Mouse (Mus musculus) neural tube, embryonic 15.5 days (tissue): ENCODE data around the gene Gal3st2c. TPM values are rescaled to one million over a fixed set of nuclear protein-coding genes. Genes with fewer than 3 reads are reported as not detected.
A peak's percentile ranks its signal among the peaks of the same experiment; 100 is the strongest.
"Not testable (repeated sequence)": the region's sequence is repeated elsewhere in the genome, so short reads cannot be mapped to it uniquely, and the experiment has no call there.

ENCODE experiments used
- ATAC-seq: fragments of 200-750 bp; cut with Nextera tagmentation; 2 replicates; pipeline ENCODE4 v1.8.0; 2017; ENCODE audit warnings: mild to moderate bottlenecking, moderate TSS enrichment, moderate library complexity; ENCODE audit not compliant: low FRiP score
- H3K27ac ChIP-seq: fragments of 300-500 bp; sonication (generic); replicated peaks from 2 replicates; pipeline ENCODE4 v1.5.1; 2015; ENCODE audit warnings: mild to moderate bottlenecking, inconsistent platforms
- H3K27me3 ChIP-seq: fragments of 300-500 bp; sonication (generic); replicated peaks from 2 replicates; pipeline ENCODE4 v1.6.1; 2015; ENCODE audit warnings: inconsistent platforms
- H3K36me3 ChIP-seq: fragments of 300-500 bp; sonication (generic); 2 replicates; pipeline ENCODE4 v1.6.1; 2015; ENCODE audit warnings: inconsistent platforms
- H3K4me1 ChIP-seq: fragments of 300-500 bp; sonication (generic); 2 replicates; pipeline ENCODE4 v1.6.1; 2015; ENCODE audit warnings: inconsistent platforms
- H3K4me2 ChIP-seq: fragments of 300-500 bp; sonication (generic); 2 replicates; pipeline ENCODE4 v1.6.1; 2015; ENCODE audit warnings: inconsistent platforms, mild to moderate bottlenecking, moderate library complexity
- H3K4me3 ChIP-seq: fragments of 300-500 bp; sonication (generic); replicated peaks from 2 replicates; pipeline ENCODE4 v1.5.1; 2015; ENCODE audit warnings: mild to moderate bottlenecking, inconsistent platforms
- H3K9ac ChIP-seq: fragments of 300-500 bp; sonication (generic); replicated peaks from 2 replicates; pipeline ENCODE4 v1.6.1; 2015; ENCODE audit warnings: mild to moderate bottlenecking, inconsistent platforms
- H3K9me3 ChIP-seq: fragments of 300-500 bp; sonication (generic); replicated peaks from 2 replicates; pipeline ENCODE4 v1.6.1; 2016; ENCODE audit warnings: inconsistent platforms
- WGBS: fragments of 180-500 bp; shearing (Covaris S2); methylation state at CpG from one replicate; pipeline ENCODE4 v1.1.7; 2015; ENCODE audit warnings: mixed read lengths; 5-methylcytosine and 5-hydroxymethylcytosine counted together
- polyA plus RNA-seq: library from polyadenylated mRNA; unstranded; fragments of >200 nt; fragmentation: Nextera tagmentation; extraction: Ambion mirVana; gene quantifications from 2 replicates; pipeline ENCODE4 v1.2.1, GENCODE M21; 2015

The Gal3st2c gene
- not detected in 2 replicates for polyA plus RNA-seq

- H3K4me2 ChIP-seq, H3K4me1 ChIP-seq, H3K27ac ChIP-seq, H3K9me3 ChIP-seq, H3K36me3 ChIP-seq, H3K9ac ChIP-seq, H3K27me3 ChIP-seq, ATAC-seq, H3K4me3 ChIP-seq: not testable (repeated sequence)
- 94% methylated on average over 7 of the region's 8 CpGs for WGBS
These were observed at the start of gene Gal3st2c for GRCm38 (mm10) chr1:93990209-93990608. Gene Gal3st2c, plus strand, starts transcription at chr1:93990509.

GRCm38 (mm10) chr1:93949087-93949486, 41.2 kb upstream of the Gal3st2c start:
- WGBS, result no CpG with 5 or more reads among the region's 11 CpGs
- ATAC-seq, result not testable (repeated sequence)

GRCm38 (mm10) chr1:93966489-93966888, 23.8 kb upstream of the Gal3st2c start:
- not testable (repeated sequence) for H3K27me3 ChIP-seq, H3K4me2 ChIP-seq, H3K36me3 ChIP-seq, H3K27ac ChIP-seq, H3K9me3 ChIP-seq, H3K4me1 ChIP-seq, ATAC-seq, H3K9ac ChIP-seq, H3K4me3 ChIP-seq
- no CpG with 5 or more reads among the region's 1 CpGs for WGBS

More at GRCm38 (mm10) chr1:93949087-93949486, 41.2 kb upstream of the Gal3st2c start:
- not testable (repeated sequence) for H3K9me3 ChIP-seq, H3K4me3 ChIP-seq, H3K36me3 ChIP-seq, H3K9ac ChIP-seq, H3K4me1 ChIP-seq, H3K27ac ChIP-seq, H3K27me3 ChIP-seq, H3K4me2 ChIP-seq

GRCm38 (mm10) chr1:93970380-93970779, 19.9 kb upstream of the Gal3st2c start:
- H3K4me1 ChIP-seq, H3K36me3 ChIP-seq, H3K4me2 ChIP-seq, H3K4me3 ChIP-seq, H3K27me3 ChIP-seq, H3K27ac ChIP-seq, H3K9ac ChIP-seq, ATAC-seq, H3K9me3 ChIP-seq: not testable (repeated sequence)
- WGBS, result 45% methylated on average over 2 of the region's 5 CpGs

- H3K4me3 ChIP-seq, H3K4me1 ChIP-seq, H3K4me2 ChIP-seq, H3K9ac ChIP-seq, H3K27ac ChIP-seq, H3K9me3 ChIP-seq, H3K36me3 ChIP-seq, H3K27me3 ChIP-seq, ATAC-seq: not testable (repeated sequence)
- WGBS, result no CpG with 5 or more reads among the region's 4 CpGs
These were observed 19.5 kb upstream of the Gal3st2c start for GRCm38 (mm10) chr1:93970797-93971196.

- WGBS, result 81% methylated on average over 2 of the region's 4 CpGs
- H3K36me3 ChIP-seq, H3K9ac ChIP-seq, H3K4me3 ChIP-seq, ATAC-seq, H3K4me1 ChIP-seq, H3K9me3 ChIP-seq, H3K4me2 ChIP-seq, H3K27me3 ChIP-seq, H3K27ac ChIP-seq: not testable (repeated sequence)
These were observed 14.5 kb upstream of the Gal3st2c start for GRCm38 (mm10) chr1:93975764-93976163.

- H3K4me1 ChIP-seq, H3K4me2 ChIP-seq, H3K9ac ChIP-seq, H3K36me3 ChIP-seq, H3K27me3 ChIP-seq, H3K9me3 ChIP-seq, H3K4me3 ChIP-seq, H3K27ac ChIP-seq: not testable (repeated sequence)
- 0 out of 2 replicates have a peak, but pooled peaks have one; percentile 50 for ATAC-seq
- WGBS, result no CpG with 5 or more reads among the region's 7 CpGs
These were observed 12.0 kb upstream of the Gal3st2c start for GRCm38 (mm10) chr1:93978287-93978686.

GRCm38 (mm10) chr1:93980932-93981331, 9.4 kb upstream of the Gal3st2c start:
- H3K9ac ChIP-seq, H3K36me3 ChIP-seq, H3K9me3 ChIP-seq, H3K4me2 ChIP-seq, ATAC-seq, H3K4me1 ChIP-seq, H3K27me3 ChIP-seq, H3K4me3 ChIP-seq, H3K27ac ChIP-seq: not testable (repeated sequence)
- no CpG with 5 or more reads among the region's 2 CpGs for WGBS

- no peaks in the 10 kb centered on the region for H3K27me3 ChIP-seq
- no peak overlapping the region for H3K4me3 ChIP-seq
- no peaks in the 10 kb centered on the region for H3K36me3 ChIP-seq
- H3K9me3 ChIP-seq, result no peaks in the 10 kb centered on the region
- no peak for ATAC-seq
- H3K4me2 ChIP-seq, result no peak overlapping the region
- H3K9ac ChIP-seq, result no peak overlapping the region
- H3K4me1 ChIP-seq, result no peaks in the 10 kb centered on the region
- H3K27ac ChIP-seq, result no peak overlapping the region
- WGBS, result 89% methylated on average over 3 of the region's 3 CpGs
These were observed 4.1 kb upstream of the Gal3st2c start for GRCm38 (mm10) chr1:93986167-93986566.

GRCm38 (mm10) chr1:93988786-93989185, 1.5 kb upstream of the Gal3st2c start:
- H3K4me2 ChIP-seq, result no peak overlapping the region
- no peak overlapping the region for H3K9ac ChIP-seq
- H3K27me3 ChIP-seq, result no peaks in the 10 kb centered on the region
- H3K4me1 ChIP-seq, result no peaks in the 10 kb centered on the region
- no peaks in the 10 kb centered on the region for H3K36me3 ChIP-seq
- 75% methylated on average over 3 of the region's 3 CpGs for WGBS
- H3K9me3 ChIP-seq, result no peaks in the 10 kb centered on the region
- H3K4me3 ChIP-seq, result no peak overlapping the region
- ATAC-seq, result no peak
- no peak overlapping the region for H3K27ac ChIP-seq

GRCm38 (mm10) chr1:93991068-93991467, 759 bp downstream of the Gal3st2c start:
- not testable (repeated sequence) for H3K27ac ChIP-seq, H3K36me3 ChIP-seq, H3K4me2 ChIP-seq, ATAC-seq, H3K9me3 ChIP-seq, H3K4me1 ChIP-seq, H3K27me3 ChIP-seq, H3K9ac ChIP-seq, H3K4me3 ChIP-seq
- 77% methylated on average over 2 of the region's 2 CpGs for WGBS

GRCm38 (mm10) chr1:93991491-93991890, 1.2 kb downstream of the Gal3st2c start:
- not testable (repeated sequence) for H3K4me2 ChIP-seq, H3K4me3 ChIP-seq, H3K9me3 ChIP-seq, H3K27me3 ChIP-seq, H3K36me3 ChIP-seq, ATAC-seq, H3K9ac ChIP-seq, H3K27ac ChIP-seq, H3K4me1 ChIP-seq
- 85% methylated on average over 3 of the region's 3 CpGs for WGBS

GRCm38 (mm10) chr1:94001023-94001422, 10.7 kb downstream of the Gal3st2c start:
- no peak for ATAC-seq

More at GRCm38 (mm10) chr1:94001023-94001422, 10.7 kb downstream of the Gal3st2c start:
- Histone ChIP-seq H3K4me3 (no peak overlapping the region), H3K36me3 (no peaks in the 10 kb centered on the region), H3K9ac (no peak overlapping the region), H3K9me3 (no peaks in the 10 kb centered on the region), H3K27ac (no peak overlapping the region), H3K4me1 (no peaks in the 10 kb centered on the region), H3K4me2 (no peak overlapping the region), H3K27me3 (no peaks in the 10 kb centered on the region)
- WGBS, result 81% methylated on average over 2 of the region's 2 CpGs
